Mouse (Mus musculus) lung, adult 2 months (tissue): ENCODE results near the gene 1700010B08Rik.

ENCODE experiments used
- CTCF ChIP-seq: fragments of 200-500 bp; IDR thresholded peaks from 2 replicates; pipeline ENCODE4 v1.5.1; 2011; ENCODE audit warnings: mild to moderate bottlenecking, low read length, control low read depth; ENCODE audit not compliant: insufficient read depth
- POLR2A ChIP-seq: fragments of 200-500 bp; IDR thresholded peaks from 2 replicates; pipeline ENCODE4 v1.6.1; 2011; ENCODE audit warnings: low read depth, mild to moderate bottlenecking, control low read depth, low read length, borderline replicate concordance; ENCODE audit errors: extremely low read depth

GRCm38 (mm10) chr2:173713241-173713640 is 6.0 kb upstream of the 1700010B08Rik start:
- no peak for TF ChIP-seq POLR2A
- TF ChIP-seq CTCF: no peak
